Mouse (Mus musculus) MEL (cell line): ENCODE measurements around the gene Galnt17. TPM values are rescaled to one million over a fixed set of nuclear protein-coding genes. Genes with fewer than 3 reads are reported as not detected.

Source experiments
- DNase-seq: peaks from one replicate; pipeline ENCODE4 v3.0.0; 2011; ENCODE audit warnings: low read depth, low spot score
- H3K27ac ChIP-seq: 2 replicates; pipeline ENCODE4 v1.5.1; 2012; ENCODE audit warnings: low read depth, mild to moderate bottlenecking, control low read depth, low read length, moderate library complexity; ENCODE audit not compliant: control insufficient read depth
- H3K27me3 ChIP-seq, 2 experiments: fragments of 150-350 bp in 1 of 2; sonication (generic) in 1 of 2; 2 replicates each; pipeline ENCODE4 v1.6.1; 2012; ENCODE audit warnings: low read length in 2 of 2, mild to moderate bottlenecking in 2 of 2, improper control_type of control experiment in 1 of 2, moderate library complexity in 1 of 2; ENCODE audit not compliant: insufficient read depth in 2 of 2, control insufficient read depth in 1 of 2
- H3K36me3 ChIP-seq, 2 experiments: 2 replicates each; pipeline ENCODE4 v1.6.1; 2012 to 2014; ENCODE audit warnings: low read length in 2 of 2, improper control_type of control experiment in 1 of 2, inconsistent platforms in 1 of 2, mild to moderate bottlenecking in 1 of 2; ENCODE audit not compliant: insufficient read depth in 2 of 2, control insufficient read depth in 1 of 2
- H3K4me1 ChIP-seq, 2 experiments: fragments of 150-350 bp in 1 of 2; sonication (generic) in 1 of 2; 2 replicates each; pipeline ENCODE4 v1.6.1; 2012; ENCODE audit warnings: low read length in 2 of 2, improper control_type of control experiment in 1 of 2, mild to moderate bottlenecking in 1 of 2; ENCODE audit not compliant: insufficient read depth in 2 of 2, control insufficient read depth in 1 of 2
- H3K4me3 ChIP-seq, 2 experiments: fragments of 150-350 bp in 1 of 2; sonication (generic) in 1 of 2; 2 replicates each; pipeline ENCODE4 v1.5.1; 2012; ENCODE audit warnings: low read depth in 2 of 2, low read length in 2 of 2, mild to moderate bottlenecking in 2 of 2, moderate library complexity in 2 of 2, control low read depth in 1 of 2, improper control_type of control experiment in 1 of 2; ENCODE audit not compliant: control insufficient read depth in 1 of 2, insufficient read depth in 1 of 2
- H3K79me2 ChIP-seq: 2 replicates; pipeline ENCODE4 v1.6.1; 2012; ENCODE audit warnings: mild to moderate bottlenecking, low read length, moderate library complexity; ENCODE audit not compliant: control insufficient read depth, poor library complexity, insufficient read depth
- H3K9ac ChIP-seq: 2 replicates; pipeline ENCODE4 v1.6.1; 2012; ENCODE audit warnings: low read depth, mild to moderate bottlenecking, control low read depth, low read length, moderate library complexity; ENCODE audit not compliant: control insufficient read depth, poor library complexity, severe bottlenecking
- H3K9me3 ChIP-seq: fragments of 150-350 bp; sonication (generic); replicated peaks from 2 replicates; pipeline ENCODE4 v1.6.1; 2012; ENCODE audit warnings: mild to moderate bottlenecking, low read length, improper control_type of control experiment, moderate library complexity; ENCODE audit not compliant: insufficient read depth
- BHLHE40 ChIP-seq: IDR thresholded peaks from 2 replicates; pipeline ENCODE4 v1.6.1; 2012; ENCODE audit warnings: low read depth, mild to moderate bottlenecking, inconsistent platforms, low read length, improper control_type of control experiment, borderline replicate concordance
- CHD1 ChIP-seq: IDR thresholded peaks from 2 replicates; pipeline ENCODE4 v1.6.1; 2012; ENCODE audit warnings: low read depth, mild to moderate bottlenecking, inconsistent platforms, low read length, improper control_type of control experiment
- CHD2 ChIP-seq: IDR thresholded peaks from 2 replicates; pipeline ENCODE4 v1.6.1; 2011; ENCODE audit warnings: low read length, improper control_type of control experiment
- CTCF ChIP-seq, 3 experiments: IDR thresholded peaks in 2 of 3; conservative IDR thresholded peaks in 1 of 3; 2 replicates each; pipeline ENCODE4 v1.5.1; 2011 to 2012; ENCODE audit warnings: low read length in 3 of 3, low read depth in 2 of 3, mild to moderate bottlenecking in 2 of 3, improper control_type of control experiment in 1 of 3, inconsistent platforms in 1 of 3, mixed read lengths in 1 of 3, moderate library complexity in 1 of 3; ENCODE audit not compliant: control insufficient read depth in 1 of 3, insufficient read depth in 1 of 3, poor library complexity in 1 of 3, severe bottlenecking in 1 of 3
- E2F4 ChIP-seq: IDR thresholded peaks from 2 replicates; pipeline ENCODE4 v1.6.1; 2011; ENCODE audit warnings: low read depth, low read length, improper control_type of control experiment, borderline replicate concordance
- ELF1 ChIP-seq: IDR thresholded peaks from 2 replicates; pipeline ENCODE4 v1.6.1; 2014; ENCODE audit warnings: low read depth, mild to moderate bottlenecking, inconsistent platforms, low read length, improper control_type of control experiment, moderate library complexity
- EP300 ChIP-seq, 2 experiments: IDR thresholded peaks; 2 replicates each; pipeline ENCODE4 v1.6.1; 2011; ENCODE audit warnings: improper control_type of control experiment in 2 of 2, low read length in 2 of 2, low read depth in 1 of 2, mild to moderate bottlenecking in 1 of 2
- ETS1 ChIP-seq: IDR thresholded peaks from 2 replicates; pipeline ENCODE4 v1.6.1; 2012; ENCODE audit warnings: low read depth, mild to moderate bottlenecking, inconsistent platforms, low read length, improper control_type of control experiment, moderate library complexity
- GABPA ChIP-seq: IDR thresholded peaks from 2 replicates; pipeline ENCODE4 v1.6.1; 2012; ENCODE audit warnings: low read depth, mild to moderate bottlenecking, inconsistent platforms, low read length, improper control_type of control experiment, moderate library complexity
- GATA1 ChIP-seq: IDR thresholded peaks from 2 replicates; pipeline ENCODE4 v1.6.1; 2011; ENCODE audit warnings: low read depth, low read length, improper control_type of control experiment
- HCFC1 ChIP-seq: IDR thresholded peaks from 2 replicates; pipeline ENCODE4 v1.6.1; 2012; ENCODE audit warnings: low read depth, mild to moderate bottlenecking, inconsistent platforms, low read length, improper control_type of control experiment, moderate library complexity
- JUND ChIP-seq: IDR thresholded peaks from 2 replicates; pipeline ENCODE4 v1.6.1; 2011; ENCODE audit warnings: low read depth, mild to moderate bottlenecking, improper control_type of control experiment, low read length
- MAX ChIP-seq: IDR thresholded peaks from 2 replicates; pipeline ENCODE4 v1.6.1; 2011; ENCODE audit warnings: low read length, improper control_type of control experiment
- MEF2A ChIP-seq: IDR thresholded peaks from 2 replicates; pipeline ENCODE4 v1.6.1; 2014; ENCODE audit warnings: low read depth, mild to moderate bottlenecking, inconsistent platforms, low read length, improper control_type of control experiment; ENCODE audit not compliant: poor library complexity, insufficient replicate concordance, severe bottlenecking; ENCODE audit errors: extremely low read depth
- MXI1 ChIP-seq: IDR thresholded peaks from 2 replicates; pipeline ENCODE4 v1.6.1; 2011; ENCODE audit warnings: mild to moderate bottlenecking, low read depth, low read length, improper control_type of control experiment
- MYC ChIP-seq: IDR thresholded peaks from 2 replicates; pipeline ENCODE4 v1.6.1; 2011; ENCODE audit warnings: low read depth, mild to moderate bottlenecking, low read length, improper control_type of control experiment, moderate library complexity
- NRF1 ChIP-seq: IDR thresholded peaks from 2 replicates; pipeline ENCODE4 v1.6.1; 2014; ENCODE audit warnings: low read depth, mild to moderate bottlenecking, inconsistent platforms, low read length, improper control_type of control experiment, moderate library complexity; ENCODE audit not compliant: poor library complexity, insufficient read depth, severe bottlenecking
- POLR2AphosphoS2 ChIP-seq: IDR thresholded peaks from 2 replicates; pipeline ENCODE4 v1.6.1; 2011; ENCODE audit warnings: low read length, improper control_type of control experiment
- POLR2AphosphoS5 ChIP-seq: IDR thresholded peaks from 2 replicates; pipeline ENCODE4 v1.6.1; 2012; ENCODE audit warnings: low read depth, borderline replicate concordance, mild to moderate bottlenecking, inconsistent platforms, low read length, moderate library complexity, mixed read lengths
- RAD21 ChIP-seq: IDR thresholded peaks from 2 replicates; pipeline ENCODE4 v1.6.1; 2011; ENCODE audit warnings: mild to moderate bottlenecking, low read depth, low read length, improper control_type of control experiment
- SMC3 ChIP-seq: IDR thresholded peaks from 2 replicates; pipeline ENCODE4 v1.6.1; 2011; ENCODE audit warnings: low read depth, low read length, improper control_type of control experiment
- TCF12 ChIP-seq: IDR thresholded peaks from 2 replicates; pipeline ENCODE4 v1.6.1; 2014; ENCODE audit warnings: low read depth, mild to moderate bottlenecking, inconsistent platforms, low read length, improper control_type of control experiment, moderate library complexity
- USF1 ChIP-seq: IDR thresholded peaks from 2 replicates; pipeline ENCODE4 v1.6.1; 2014; ENCODE audit warnings: low read depth, mild to moderate bottlenecking, inconsistent platforms, low read length, improper control_type of control experiment, moderate library complexity
- USF2 ChIP-seq, 2 experiments: IDR thresholded peaks; 2 replicates each; pipeline ENCODE4 v1.6.1; 2011 to 2012; ENCODE audit warnings: improper control_type of control experiment in 2 of 2, low read length in 2 of 2, borderline replicate concordance in 1 of 2, inconsistent platforms in 1 of 2, low read depth in 1 of 2, mild to moderate bottlenecking in 1 of 2; ENCODE audit not compliant: insufficient read depth in 1 of 2
- ZC3H11A ChIP-seq: IDR thresholded peaks from 2 replicates; pipeline ENCODE4 v1.6.1; 2012; ENCODE audit warnings: low read depth, mild to moderate bottlenecking, inconsistent platforms, low read length, improper control_type of control experiment
- ZKSCAN1 ChIP-seq: IDR thresholded peaks from 2 replicates; pipeline ENCODE4 v1.6.1; 2012; ENCODE audit warnings: low read depth, mild to moderate bottlenecking, inconsistent platforms, low read length, improper control_type of control experiment, moderate library complexity
- ZMIZ1 ChIP-seq: IDR thresholded peaks from 2 replicates; pipeline ENCODE4 v1.6.1; 2012; ENCODE audit warnings: low read depth, mild to moderate bottlenecking, inconsistent platforms, low read length, improper control_type of control experiment, moderate library complexity
- ZNF384 ChIP-seq: IDR thresholded peaks from 2 replicates; pipeline ENCODE4 v1.6.1; 2012; ENCODE audit warnings: low read depth, mild to moderate bottlenecking, inconsistent platforms, low read length, improper control_type of control experiment
- polyA plus RNA-seq, 2 experiments: library from polyadenylated mRNA; stranded (reverse) in 1 of 2; unstranded in 1 of 2; fragments of >175 nt in 1 of 2; fragments of >200 nt in 1 of 2; gene quantifications; 2 replicates each; pipeline versions ENCODE4 v1.2.1 to v1.2.4; 2012; ENCODE audit warnings: low replicate concordance in 2 of 2, low read depth in 1 of 2; ENCODE audit not compliant: insufficient read length in 2 of 2, insufficient read depth in 1 of 2, missing spikeins in 1 of 2
- total RNA-seq: library from RNA; depleted of rRNA; stranded (reverse); fragments of 300-350 nt; gene quantifications from 2 replicates; pipeline ENCODE4 v1.2.3, GENCODE M21; 2012

The Galnt17 gene
- total and polyA plus RNA-seq, 3 experiments = not detected

DNA sequence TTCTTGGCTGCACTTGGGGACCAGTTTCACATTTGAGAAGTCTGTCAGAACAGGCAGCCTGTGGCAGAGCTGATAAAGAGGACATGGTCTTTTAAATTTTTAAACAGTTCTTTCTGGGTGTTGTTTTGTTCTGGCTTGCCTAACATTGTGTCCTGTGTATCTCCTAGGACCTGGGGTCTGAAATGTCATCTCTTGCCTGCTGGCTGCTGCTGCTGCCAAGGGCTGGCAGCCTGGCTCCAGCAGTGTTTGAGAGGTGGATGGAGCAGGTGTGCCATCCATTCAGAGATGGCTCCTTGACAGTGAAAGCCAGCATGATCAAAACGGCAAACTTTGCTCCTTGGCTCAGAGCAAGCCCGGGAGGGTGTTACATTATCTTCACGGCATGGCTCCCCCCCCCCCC lies 393.7 kb downstream of the Galnt17 start:
- Histone ChIP-seq H3K27ac (no peak overlapping the region), H3K9me3 (no peaks in the 10 kb centered on the region), H3K4me3 (no peak overlapping the region), H3K27me3 (no peaks in the 10 kb centered on the region), H3K36me3 (no peaks in the 10 kb centered on the region), H3K9ac (no peak overlapping the region), H3K4me1 (no peaks in the 10 kb centered on the region), H3K79me2 (no peaks in the 10 kb centered on the region)
- no peak for TF ChIP-seq MXI1
- no peak for TF ChIP-seq RAD21
- no peak for TF ChIP-seq ZNF384
- no peak for TF ChIP-seq NRF1
- TF ChIP-seq HCFC1 = no peak
- TF ChIP-seq TCF12 = no peak
- TF ChIP-seq EP300 (IDR thresholded peaks at IDR 0.05; ENCODE audit: low read depth in 1 of 2, low read length in 2 of 2) = no peak
- no peak for TF ChIP-seq SMC3
- no peak for TF ChIP-seq POLR2AphosphoS2
- TF ChIP-seq CHD1 = no peak
- no peak for TF ChIP-seq ZMIZ1
- TF ChIP-seq GATA1 = no peak
- no peak for TF ChIP-seq MYC
- no peak for TF ChIP-seq USF1
- no peak for TF ChIP-seq MEF2A
- no peak for TF ChIP-seq CHD2
- no peak for TF ChIP-seq E2F4
- DNase-seq = no peak

DNA sequence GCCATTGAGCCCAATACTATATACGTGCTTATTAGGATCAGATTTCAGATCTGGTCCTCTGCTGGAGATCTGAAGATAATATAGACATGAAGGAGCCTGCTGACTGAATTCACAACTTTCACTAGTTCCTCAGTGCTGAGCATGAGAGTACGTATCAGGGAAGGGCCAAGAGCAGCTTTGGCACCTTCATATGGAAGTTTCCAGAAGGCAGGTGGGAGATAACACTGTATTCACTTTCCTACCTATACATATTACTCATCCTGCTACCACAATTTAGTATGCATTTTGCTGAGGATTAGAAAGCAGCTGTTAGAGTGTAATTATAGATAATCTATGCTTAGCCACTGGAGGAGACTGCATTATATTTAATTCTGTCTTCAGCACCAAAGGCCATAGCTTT lies 396.7 kb downstream of the Galnt17 start:
- no peak for TF ChIP-seq ETS1
- TF ChIP-seq POLR2AphosphoS5 = no peak
- TF ChIP-seq ZKSCAN1 = no peak
- TF ChIP-seq MYC = no peak
- TF ChIP-seq ELF1 = no peak
- no peak for TF ChIP-seq RAD21
- no peak for TF ChIP-seq CHD2
- TF ChIP-seq MXI1 = no peak
- TF ChIP-seq TCF12 = no peak
- TF ChIP-seq ZC3H11A = no peak
- no peak for TF ChIP-seq BHLHE40
- no peak for TF ChIP-seq ZMIZ1
- TF ChIP-seq JUND = no peak
- no peak for TF ChIP-seq HCFC1
- no peak for TF ChIP-seq MAX
- no peak for TF ChIP-seq E2F4
- TF ChIP-seq CTCF (IDR thresholded peaks at IDR 0.05 in 2 of 3, conservative IDR thresholded peaks at IDR 0.05 in 1 of 3; ENCODE audit: control insufficient read depth in 1 of 3, insufficient read depth in 1 of 3, low read depth in 2 of 3, low read length in 3 of 3, poor library complexity in 1 of 3, severe bottlenecking in 1 of 3) = no peak
- no peak for TF ChIP-seq USF2 (IDR thresholded peaks at IDR 0.05; ENCODE audit: borderline replicate concordance in 1 of 2, insufficient read depth in 1 of 2, low read depth in 1 of 2, low read length in 2 of 2)
- no peak for TF ChIP-seq POLR2AphosphoS2
- no peak for TF ChIP-seq GABPA
- Histone ChIP-seq H3K36me3 (no peaks in the 10 kb centered on the region), H3K9ac (no peak overlapping the region), H3K79me2 (no peaks in the 10 kb centered on the region), H3K27ac (no peak overlapping the region), H3K4me3 (no peak overlapping the region), H3K4me1 (no peaks in the 10 kb centered on the region), H3K9me3 (no peaks in the 10 kb centered on the region), H3K27me3 (no peaks in the 10 kb centered on the region)
- no peak for DNase-seq
